Mouse (Mus musculus) CD8-positive naive resting alpha-beta T cell, adult 2 months (primary cell): Measurements from ENCODE around the gene Ptchd4.

Source experiments
- DNase-seq, 2 experiments: peaks; one replicate each; pipeline ENCODE4 v3.0.0; 2022; ENCODE audit warnings: low read depth in 2 of 2, low spot score in 2 of 2

Ptchd4 gene

GRCm38 (mm10) chr17:42315669-42316611, at the start of gene Ptchd4:
Gene Ptchd4, plus strand, starts transcription at chr17:42315947.
- DNase-seq, result no peak

GRCm38 (mm10) chr17:42276861-42277260, 38.9 kb upstream of the Ptchd4 start:
- DNase-seq, result no peak

GRCm38 (mm10) chr17:42284391-42284790, 31.4 kb upstream of the Ptchd4 start:
- no peak for DNase-seq

- DNase-seq, result no peak
Observed at GRCm38 (mm10) chr17:42286255-42286654, 29.5 kb upstream of the Ptchd4 start.

- DNase-seq, result no peak
Observed at GRCm38 (mm10) chr17:42290341-42290740, 25.4 kb upstream of the Ptchd4 start.

- no peak for DNase-seq
Observed at GRCm38 (mm10) chr17:42291793-42292192, 24.0 kb upstream of the Ptchd4 start.

GRCm38 (mm10) chr17:42297986-42298385, 17.8 kb upstream of the Ptchd4 start:
- DNase-seq, result no peak

GRCm38 (mm10) chr17:42299681-42300080, 16.1 kb upstream of the Ptchd4 start:
- no peak for DNase-seq

- DNase-seq, result no peak
Observed at GRCm38 (mm10) chr17:42303062-42303577, 12.6 kb upstream of the Ptchd4 start.

GRCm38 (mm10) chr17:42304262-42304661, 11.5 kb upstream of the Ptchd4 start:
- no peak for DNase-seq

GRCm38 (mm10) chr17:42307001-42307400, 8.7 kb upstream of the Ptchd4 start:
- no peak for DNase-seq

GRCm38 (mm10) chr17:42310136-42310535, 5.6 kb upstream of the Ptchd4 start:
- DNase-seq, result no peak

- DNase-seq, result no peak
Observed at GRCm38 (mm10) chr17:42316612-42316982, 850 bp downstream of the Ptchd4 start.

- no peak for DNase-seq
Observed at GRCm38 (mm10) chr17:42335787-42336186, 20.0 kb downstream of the Ptchd4 start.

- no peak for DNase-seq
Observed at GRCm38 (mm10) chr17:42336571-42336970, 20.8 kb downstream of the Ptchd4 start.

GRCm38 (mm10) chr17:42346027-42346426, 30.3 kb downstream of the Ptchd4 start:
- no peak for DNase-seq

- DNase-seq, result no peak
Observed at GRCm38 (mm10) chr17:42358481-42358880, 42.7 kb downstream of the Ptchd4 start.

GRCm38 (mm10) chr17:42363085-42363710, 47.5 kb downstream of the Ptchd4 start:
- no peak for DNase-seq

GRCm38 (mm10) chr17:42364716-42365115, 49.0 kb downstream of the Ptchd4 start:
- DNase-seq, result no peak

GRCm38 (mm10) chr17:42374881-42375280, 59.1 kb downstream of the Ptchd4 start:
- no peak for DNase-seq

- no peak for DNase-seq
Observed at GRCm38 (mm10) chr17:42393086-42393485, 77.3 kb downstream of the Ptchd4 start.

GRCm38 (mm10) chr17:42395299-42395698, 79.6 kb downstream of the Ptchd4 start:
- no peak for DNase-seq
